Mouse (Mus musculus) liver, embryonic 12.5 days (tissue): ENCODE data around the gene Psmg3. TPM values are rescaled to one million over a fixed set of nuclear protein-coding genes. Genes with fewer than 3 reads are reported as not detected.
A peak's percentile ranks its signal among the peaks of the same experiment; 100 is the strongest.

ENCODE experiments used
- ATAC-seq: fragments of 200-750 bp; cut with Nextera tagmentation; 2 replicates; pipeline ENCODE4 v1.8.0; 2017; ENCODE audit warnings: moderate number of reproducible peaks, mild to moderate bottlenecking, moderate library complexity
- H3K27ac ChIP-seq: fragments of 300-500 bp; sonication (generic); 2 replicates; pipeline ENCODE4 v1.5.1; 2016; ENCODE audit warnings: mild to moderate bottlenecking
- H3K27me3 ChIP-seq: fragments of 300-500 bp; sonication (generic); replicated peaks from 2 replicates; pipeline ENCODE4 v1.6.1; 2016; ENCODE audit warnings: mild to moderate bottlenecking, moderate library complexity
- H3K36me3 ChIP-seq: fragments of 300-500 bp; sonication (generic); 2 replicates; pipeline ENCODE4 v1.6.1; 2016; ENCODE audit warnings: mild to moderate bottlenecking, moderate library complexity
- H3K4me1 ChIP-seq: fragments of 300-500 bp; sonication (generic); 2 replicates; pipeline ENCODE4 v1.6.1; 2016
- H3K4me2 ChIP-seq: fragments of 300-500 bp; sonication (generic); 2 replicates; pipeline ENCODE4 v1.6.1; 2016; ENCODE audit warnings: mild to moderate bottlenecking, moderate library complexity
- H3K4me3 ChIP-seq: fragments of 300-500 bp; sonication (generic); 2 replicates; pipeline ENCODE4 v1.5.1; 2016; ENCODE audit warnings: mild to moderate bottlenecking, moderate library complexity
- H3K9ac ChIP-seq: fragments of 300-500 bp; sonication (generic); 2 replicates; pipeline ENCODE4 v1.6.1; 2016; ENCODE audit warnings: mild to moderate bottlenecking, moderate library complexity
- H3K9me3 ChIP-seq: fragments of 300-500 bp; sonication (generic); replicated peaks from 2 replicates; pipeline ENCODE4 v1.6.1; 2016; ENCODE audit warnings: mild to moderate bottlenecking, moderate library complexity
- WGBS: fragments of 180-500 bp; shearing (Covaris S2); methylation state at CpG from one replicate; pipeline ENCODE4 v1.1.7; 2016; ENCODE audit not compliant: insufficient replicate concordance; 5-methylcytosine and 5-hydroxymethylcytosine counted together
- polyA plus RNA-seq: library from polyadenylated mRNA; unstranded; fragments of >200 nt; fragmentation: Nextera tagmentation; extraction: Ambion mirVana; gene quantifications from 2 replicates; pipeline ENCODE4 v1.2.1, GENCODE M21; 2016

Psmg3 gene
- polyA plus RNA-seq, 1 experiment from 2014 or later = 80.9 TPM

DNA sequence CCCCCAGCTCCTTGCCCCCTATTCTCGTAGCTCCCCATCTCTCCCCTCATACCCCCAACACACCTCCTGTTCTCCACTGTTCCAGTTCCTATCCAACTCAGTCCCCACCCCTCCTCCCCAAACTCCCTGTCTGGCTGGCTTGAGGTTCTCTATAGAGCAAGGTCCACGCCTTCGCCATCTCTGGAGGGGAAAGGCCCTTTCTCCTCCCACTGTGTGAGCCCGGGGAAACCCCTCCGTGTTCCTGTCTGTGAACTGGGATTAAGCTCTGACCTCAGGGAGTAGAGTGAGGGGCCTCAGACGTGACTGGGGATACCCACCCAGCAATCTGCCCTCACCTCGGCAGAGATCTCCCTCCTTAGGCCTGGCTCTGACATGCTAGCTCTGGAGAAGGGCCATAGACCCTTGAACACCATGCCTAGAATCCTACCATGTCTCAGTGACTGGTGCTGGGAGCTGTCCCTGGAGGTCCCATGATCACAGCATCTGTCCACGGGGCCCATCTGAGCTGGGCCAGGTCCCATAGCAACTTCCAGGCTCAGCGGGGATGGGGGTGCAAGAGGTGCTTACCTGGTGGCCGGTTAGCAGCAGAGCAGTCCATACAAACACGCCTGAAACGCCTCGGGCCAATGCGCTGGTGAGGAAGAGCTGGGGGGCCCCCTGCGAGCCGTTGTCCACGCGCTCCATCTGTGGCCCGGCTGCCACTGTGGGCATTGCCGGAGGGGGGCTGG is 14.1 kb downstream of the Psmg3 start:
- Histone ChIP-seq H3K9ac (peak overlapping the region; percentile 56), H3K27ac (peak overlapping the region; percentile 57), H3K4me2 (peak overlapping the region; percentile 40), H3K4me3 (peak overlapping the region; percentile 5; the same call in 1 of the 2 replicates), H3K36me3 (peaks cover 7% of the 10 kb centered on the region), H3K9me3 (no peaks in the 10 kb centered on the region; the same call in 1 of the 2 replicates), H3K4me1 (peaks cover 83% of the 10 kb centered on the region), H3K27me3 (peaks cover 23% of the 10 kb centered on the region)
- WGBS = 67% methylated on average over 20 of the region's 20 CpGs
- no peak for ATAC-seq

DNA sequence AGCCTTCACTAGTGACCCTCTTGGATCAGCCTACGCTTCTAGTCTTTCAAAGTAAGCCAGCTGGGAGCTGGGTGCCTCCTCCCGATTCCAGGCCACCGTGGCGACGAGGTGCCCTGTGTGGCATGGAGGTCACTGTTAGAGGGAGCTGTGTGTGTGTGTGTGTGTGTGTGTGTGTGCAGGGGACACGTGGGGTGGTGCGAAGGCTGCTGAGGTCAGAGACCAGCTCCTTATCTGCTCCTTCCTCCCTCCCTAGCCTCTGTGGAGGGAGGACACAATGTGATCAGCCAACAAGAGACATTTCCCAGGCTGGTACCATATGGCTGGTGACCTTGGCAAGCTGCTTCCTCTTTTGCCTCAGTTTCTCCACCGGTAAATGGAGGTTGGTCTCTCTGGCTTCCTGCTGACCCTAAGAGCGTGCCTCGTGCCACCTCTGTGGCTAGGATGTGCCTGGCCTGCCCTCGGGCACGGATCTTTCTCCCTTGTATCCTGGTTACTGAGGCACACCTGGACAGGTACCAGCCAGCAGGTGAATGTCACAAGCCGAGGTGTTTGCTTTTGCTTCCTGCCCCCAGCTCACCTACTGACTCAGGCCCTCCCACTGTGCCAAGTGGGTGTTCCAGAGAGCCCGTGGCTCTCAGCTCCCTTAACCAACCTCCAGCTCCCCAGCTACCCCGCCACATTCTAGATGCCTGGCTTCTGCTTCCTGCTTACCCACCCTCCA is 14.8 kb downstream of the Psmg3 start:
- H3K27me3 ChIP-seq = peaks cover 23% of the 10 kb centered on the region
- peak overlapping the region; percentile 57 for H3K27ac ChIP-seq
- H3K9ac ChIP-seq = peak overlapping the region; percentile 56
- peaks cover 80% of the 10 kb centered on the region for H3K4me1 ChIP-seq
- WGBS = 57% methylated on average over 15 of the region's 15 CpGs
- H3K9me3 ChIP-seq = no peaks in the 10 kb centered on the region; the same call in 1 of the 2 replicates
- no peak overlapping the region for H3K4me3 ChIP-seq
- H3K36me3 ChIP-seq = peaks cover 13% of the 10 kb centered on the region
- H3K4me2 ChIP-seq = peak overlapping the region; percentile 40
- peak; percentile 65 for ATAC-seq

DNA sequence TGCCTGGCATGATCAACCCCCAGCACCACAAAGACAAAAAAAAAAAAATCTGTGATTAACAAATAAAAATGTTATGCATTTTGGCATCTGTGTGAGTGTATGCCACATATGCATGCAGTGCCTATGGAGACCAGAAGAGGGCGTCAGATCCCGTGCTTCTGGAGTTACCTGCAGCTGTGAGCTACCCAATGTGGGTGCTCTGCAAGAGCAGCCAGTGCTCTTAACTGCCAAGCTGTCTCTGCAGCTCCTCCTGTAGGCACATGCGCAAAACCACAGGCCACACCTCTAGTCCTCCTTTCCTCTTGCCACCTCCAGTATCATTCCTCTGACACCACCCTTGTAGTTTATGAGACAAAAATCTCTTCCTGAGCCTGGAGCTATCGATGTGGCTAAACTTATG is 17.3 kb downstream of the Psmg3 start:
- WGBS = 39% methylated on average over 4 of the region's 4 CpGs
- ATAC-seq = no peak
- no peak overlapping the region for H3K4me3 ChIP-seq
- H3K27me3 ChIP-seq = peaks cover 20% of the 10 kb centered on the region
- peak overlapping the region; percentile 73; the same call in 1 of the 2 replicates for H3K27ac ChIP-seq
- peaks cover 80% of the 10 kb centered on the region for H3K4me1 ChIP-seq
- no peak overlapping the region for H3K9ac ChIP-seq
- H3K36me3 ChIP-seq = peaks cover 21% of the 10 kb centered on the region
- H3K4me2 ChIP-seq = no peak overlapping the region
- H3K9me3 ChIP-seq = no peaks in the 10 kb centered on the region; the same call in 1 of the 2 replicates

DNA sequence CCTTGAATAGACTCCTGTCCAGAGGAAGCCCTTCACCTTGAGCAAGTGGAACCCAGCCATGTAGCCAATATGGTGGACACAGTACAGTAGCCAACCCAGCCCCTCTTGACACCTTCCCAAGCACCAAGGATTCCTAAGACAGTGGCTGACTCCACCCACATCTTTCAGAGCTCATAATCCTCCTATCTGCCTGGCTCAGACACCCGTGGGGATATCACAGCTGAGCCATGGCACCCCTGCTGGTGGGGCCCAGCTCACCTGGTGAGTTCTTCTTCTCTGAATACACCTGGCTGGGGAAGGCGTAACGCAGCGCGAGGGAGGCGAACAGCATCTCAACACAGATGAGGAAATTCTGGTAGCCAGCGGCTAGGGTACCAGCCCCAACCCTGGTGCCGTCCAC is 20.8 kb downstream of the Psmg3 start:
- Histone ChIP-seq H3K4me3 (no peak overlapping the region), H3K9ac (peak overlapping the region; percentile 70), H3K4me2 (peak overlapping the region; percentile 69), H3K27ac (peak overlapping the region; percentile 100), H3K27me3 (no peaks in the 10 kb centered on the region), H3K9me3 (no peaks in the 10 kb centered on the region; the same call in 1 of the 2 replicates), H3K4me1 (peaks cover 79% of the 10 kb centered on the region), H3K36me3 (peaks cover 41% of the 10 kb centered on the region)
- WGBS = 74% methylated on average over 8 of the region's 8 CpGs
- ATAC-seq = peak; percentile 24

DNA sequence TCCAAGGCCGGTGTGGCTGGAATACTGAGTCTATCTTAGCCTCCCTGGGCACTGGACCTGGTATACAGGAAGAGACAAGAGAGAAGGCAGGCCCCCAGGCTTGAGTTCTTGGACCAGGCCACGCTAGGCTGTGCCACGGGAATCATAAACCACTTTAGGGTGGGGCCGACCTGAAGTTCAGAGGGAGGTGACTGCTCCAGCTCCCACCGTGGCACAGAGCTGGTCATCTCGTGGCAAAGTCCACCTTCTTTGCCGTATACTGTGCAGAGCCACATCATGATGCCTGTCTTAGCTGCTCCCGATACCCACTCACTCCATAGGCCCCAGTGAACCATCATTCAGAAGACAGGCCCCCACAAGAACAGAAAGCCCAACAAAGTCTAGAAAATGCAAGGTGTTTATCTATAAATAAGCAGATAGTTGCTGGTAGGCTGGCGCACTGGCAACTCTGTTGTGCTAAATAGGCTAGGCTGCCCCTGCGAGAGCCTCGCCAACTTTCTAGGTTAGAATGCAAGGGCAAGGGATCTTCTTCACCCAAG is 22.0 kb downstream of the Psmg3 start:
- peaks cover 54% of the 10 kb centered on the region for H3K36me3 ChIP-seq
- H3K4me1 ChIP-seq = peaks cover 74% of the 10 kb centered on the region
- H3K4me3 ChIP-seq = peak overlapping the region; percentile 20; the same call in 1 of the 2 replicates
- no peaks in the 10 kb centered on the region for H3K27me3 ChIP-seq
- peak overlapping the region; percentile 69 for H3K4me2 ChIP-seq
- peak overlapping the region; percentile 100 for H3K27ac ChIP-seq
- peak; percentile 44 for ATAC-seq
- no peaks in the 10 kb centered on the region; the same call in 1 of the 2 replicates for H3K9me3 ChIP-seq
- H3K9ac ChIP-seq = peak overlapping the region; percentile 70
- WGBS = 23% methylated on average over 11 of the region's 11 CpGs

DNA sequence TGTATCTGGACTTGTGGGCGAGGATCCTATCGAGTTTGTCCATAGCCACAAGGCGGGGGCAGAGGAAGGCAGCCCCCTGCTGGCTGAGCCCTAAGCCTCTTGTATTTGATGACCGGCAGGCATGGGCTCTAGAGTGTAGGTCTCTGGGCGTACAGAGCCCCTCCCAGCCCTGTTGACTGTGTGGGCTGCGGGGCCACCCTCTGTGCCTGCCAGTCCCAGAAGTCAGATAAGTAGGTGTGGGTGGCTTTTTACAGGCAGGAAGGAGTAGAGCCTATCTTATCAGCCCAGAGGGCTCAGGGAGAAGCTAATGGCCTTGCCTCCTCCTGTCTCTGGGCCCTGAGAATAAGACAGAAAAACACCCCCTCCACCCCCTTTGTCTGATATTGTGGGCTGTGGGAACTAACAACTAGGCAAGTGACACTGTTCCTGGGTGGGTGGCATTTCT is 22.6 kb downstream of the Psmg3 start:
- peak overlapping the region; percentile 70 for H3K9ac ChIP-seq
- peak overlapping the region; percentile 100 for H3K27ac ChIP-seq
- H3K9me3 ChIP-seq = no peaks in the 10 kb centered on the region; the same call in 1 of the 2 replicates
- ATAC-seq = peak; percentile 96
- peak overlapping the region; percentile 36 for H3K4me3 ChIP-seq
- no peaks in the 10 kb centered on the region for H3K27me3 ChIP-seq
- peaks cover 72% of the 10 kb centered on the region for H3K4me1 ChIP-seq
- H3K36me3 ChIP-seq = peaks cover 59% of the 10 kb centered on the region
- H3K4me2 ChIP-seq = peak overlapping the region; percentile 69
- WGBS = 5% methylated on average over 6 of the region's 6 CpGs

DNA sequence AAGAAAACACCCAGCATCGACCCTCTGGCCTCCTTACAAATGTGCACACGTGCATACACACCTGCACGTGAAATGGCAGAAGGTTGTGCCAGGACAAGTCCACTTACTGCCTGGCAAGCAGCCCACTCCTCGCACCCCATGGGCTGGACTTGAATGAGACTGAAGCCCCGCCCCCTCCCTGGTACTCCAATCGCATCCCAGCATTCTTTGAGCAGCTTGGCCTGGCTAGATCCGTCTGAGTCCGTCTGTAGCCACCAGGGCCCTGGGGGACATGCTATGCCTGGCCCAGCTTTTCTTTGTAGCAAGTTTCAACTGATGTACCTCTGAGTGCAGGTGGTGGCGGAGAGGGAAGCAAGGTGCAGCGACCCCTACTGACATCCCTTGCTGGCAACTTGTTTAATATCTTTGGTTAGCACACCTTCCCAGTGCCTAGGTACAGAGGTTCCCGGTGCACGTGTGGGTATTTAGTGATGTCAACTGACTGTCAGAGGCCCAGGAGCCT is 23.0 kb downstream of the Psmg3 start:
- H3K27me3 ChIP-seq = no peaks in the 10 kb centered on the region
- peak overlapping the region; percentile 69 for H3K4me2 ChIP-seq
- peak overlapping the region; percentile 36 for H3K4me3 ChIP-seq
- peaks cover 74% of the 10 kb centered on the region for H3K4me1 ChIP-seq
- WGBS = 9% methylated on average over 12 of the region's 12 CpGs
- no peaks in the 10 kb centered on the region; the same call in 1 of the 2 replicates for H3K9me3 ChIP-seq
- peaks cover 64% of the 10 kb centered on the region for H3K36me3 ChIP-seq
- H3K9ac ChIP-seq = peak overlapping the region; percentile 70
- peak; percentile 50 for ATAC-seq
- H3K27ac ChIP-seq = peak overlapping the region; percentile 100

DNA sequence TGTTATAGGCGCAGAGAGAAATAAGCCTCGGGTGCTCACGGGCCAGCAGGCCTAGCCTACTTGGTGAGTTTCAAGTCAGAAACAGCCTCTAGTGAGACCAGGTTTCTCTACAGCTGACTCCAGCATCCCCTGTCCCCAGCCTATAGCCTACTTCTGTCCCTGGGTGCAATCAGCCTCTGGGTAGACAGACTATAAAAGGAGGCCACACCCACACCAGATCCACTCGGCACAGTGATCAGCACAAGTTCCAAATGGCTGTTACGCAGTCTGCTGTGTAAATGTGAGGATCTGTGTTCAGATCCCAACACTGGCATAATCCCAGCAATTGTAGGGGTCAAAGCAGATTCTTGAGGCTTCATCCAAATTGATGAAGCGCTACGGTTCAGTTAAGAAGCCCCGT is 23.5 kb downstream of the Psmg3 start:
- ATAC-seq = peak; percentile 30; the same call in 1 of the 2 replicates
- Histone ChIP-seq H3K36me3 (peaks cover 67% of the 10 kb centered on the region), H3K27me3 (no peaks in the 10 kb centered on the region), H3K27ac (peak overlapping the region; percentile 100), H3K4me3 (peak overlapping the region; percentile 36), H3K9ac (peak overlapping the region; percentile 70), H3K4me2 (peak overlapping the region; percentile 69), H3K9me3 (no peaks in the 10 kb centered on the region; the same call in 1 of the 2 replicates), H3K4me1 (peaks cover 75% of the 10 kb centered on the region)
- WGBS = 63% methylated on average over 8 of the region's 8 CpGs

DNA sequence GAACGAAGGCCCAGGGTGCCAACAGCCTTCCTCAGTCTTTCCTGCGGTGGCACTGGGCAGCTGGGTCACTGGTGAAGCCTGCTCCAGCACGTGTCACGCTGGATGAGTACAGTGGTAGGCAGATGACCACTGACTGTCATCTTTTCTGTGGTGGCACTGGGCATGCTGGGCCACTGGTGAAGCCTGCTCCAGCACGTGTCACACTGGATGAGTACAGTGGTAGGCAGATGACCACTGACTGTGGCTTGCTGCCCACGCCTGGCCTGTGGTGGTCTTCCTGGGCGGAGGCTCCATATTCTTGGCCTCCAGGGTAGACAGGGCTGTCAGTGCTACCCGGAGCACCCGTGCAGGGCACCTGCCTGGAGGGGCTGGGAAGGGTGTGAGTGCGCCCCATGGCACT is 24.8 kb downstream of the Psmg3 start:
- no peak for ATAC-seq
- 90% methylated on average over 10 of the region's 10 CpGs for WGBS
- Histone ChIP-seq H3K4me1 (peaks cover 85% of the 10 kb centered on the region), H3K9ac (peak overlapping the region; percentile 70; the same call in 1 of the 2 replicates), H3K36me3 (peaks cover 68% of the 10 kb centered on the region), H3K4me3 (no peak overlapping the region), H3K27ac (peak overlapping the region; percentile 100), H3K27me3 (no peaks in the 10 kb centered on the region), H3K9me3 (no peaks in the 10 kb centered on the region), H3K4me2 (no peak overlapping the region)

DNA sequence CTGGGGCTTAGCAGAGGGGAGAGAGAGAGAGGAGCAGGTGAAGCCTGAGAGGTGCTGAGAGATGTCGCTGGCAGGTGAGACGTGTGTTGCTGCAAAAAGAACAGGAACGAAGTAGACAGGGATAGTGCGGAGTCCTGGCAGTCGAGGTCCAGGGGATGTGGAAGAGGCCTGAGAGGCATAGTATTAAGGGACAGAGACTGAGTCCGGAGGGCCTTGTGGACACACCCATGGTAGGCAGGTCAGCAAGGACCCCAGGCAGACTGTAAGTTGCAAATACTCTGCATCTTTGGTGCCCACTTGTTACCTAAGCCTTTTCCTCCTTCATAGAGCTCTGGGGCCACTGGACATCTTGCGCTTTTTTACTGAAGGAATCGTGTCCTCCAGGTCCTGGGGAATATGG is 25.5 kb downstream of the Psmg3 start:
- Histone ChIP-seq H3K27ac (peak overlapping the region; percentile 100), H3K9me3 (no peaks in the 10 kb centered on the region), H3K36me3 (peaks cover 68% of the 10 kb centered on the region), H3K9ac (no peak overlapping the region), H3K4me1 (peaks cover 85% of the 10 kb centered on the region), H3K4me3 (no peak overlapping the region), H3K27me3 (no peaks in the 10 kb centered on the region), H3K4me2 (no peak overlapping the region)
- 92% methylated on average over 8 of the region's 8 CpGs for WGBS
- no peak for ATAC-seq

DNA sequence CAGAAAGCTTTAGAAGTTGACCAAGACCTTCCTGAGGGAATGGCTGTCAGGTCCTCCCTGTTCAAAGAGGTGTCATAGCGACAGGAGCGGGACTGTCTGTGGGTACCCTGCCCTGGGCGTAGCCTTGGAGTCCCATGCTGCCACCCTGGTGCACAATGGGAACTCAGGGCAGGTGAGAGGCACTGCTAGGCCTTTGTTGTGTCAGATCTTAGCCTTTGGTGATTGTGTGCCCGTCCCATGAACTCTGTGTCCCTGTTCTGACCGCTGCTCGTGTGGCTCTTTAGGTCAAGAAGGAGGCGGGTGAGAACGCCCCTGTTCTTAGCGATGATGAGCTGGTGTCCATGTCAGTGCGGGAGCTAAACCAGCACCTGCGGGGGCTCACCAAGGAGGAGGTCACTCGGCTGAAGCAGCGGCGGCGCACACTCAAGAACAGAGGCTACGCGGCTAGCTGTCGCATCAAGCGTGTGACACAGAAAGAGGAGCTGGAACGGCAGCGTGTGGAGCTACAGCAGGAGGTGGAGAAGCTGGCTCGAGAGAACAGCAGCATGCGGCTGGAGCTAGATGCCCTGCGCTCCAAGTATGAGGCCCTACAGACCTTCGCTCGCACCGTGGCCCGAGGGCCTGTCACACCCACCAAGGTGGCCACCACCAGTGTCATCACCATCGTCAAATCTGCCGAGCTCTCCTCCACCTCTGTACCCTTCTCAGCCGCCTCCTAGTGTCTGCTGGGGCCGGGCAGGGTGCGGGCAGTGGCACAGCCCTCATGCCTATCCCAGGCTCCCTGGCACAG is 26.7 kb downstream of the Psmg3 start:
- Histone ChIP-seq H3K4me1 (peaks cover 85% of the 10 kb centered on the region), H3K4me3 (no peak overlapping the region), H3K36me3 (peaks cover 79% of the 10 kb centered on the region), H3K27me3 (no peaks in the 10 kb centered on the region), H3K9ac (no peak overlapping the region), H3K4me2 (no peak overlapping the region), H3K27ac (peak overlapping the region; percentile 100), H3K9me3 (no peaks in the 10 kb centered on the region)
- WGBS = 91% methylated on average over 33 of the region's 33 CpGs
- no peak for ATAC-seq
